Mouse (Mus musculus): ENCODE measurements around the gene Ushbp1. TPM values are rescaled to one million over a fixed set of nuclear protein-coding genes. Genes with fewer than 3 reads are reported as not detected.

Gene Ushbp1
- polyA plus RNA-seq, 1 experiment from 2014 or later, result 8.1 TPM

DNA sequence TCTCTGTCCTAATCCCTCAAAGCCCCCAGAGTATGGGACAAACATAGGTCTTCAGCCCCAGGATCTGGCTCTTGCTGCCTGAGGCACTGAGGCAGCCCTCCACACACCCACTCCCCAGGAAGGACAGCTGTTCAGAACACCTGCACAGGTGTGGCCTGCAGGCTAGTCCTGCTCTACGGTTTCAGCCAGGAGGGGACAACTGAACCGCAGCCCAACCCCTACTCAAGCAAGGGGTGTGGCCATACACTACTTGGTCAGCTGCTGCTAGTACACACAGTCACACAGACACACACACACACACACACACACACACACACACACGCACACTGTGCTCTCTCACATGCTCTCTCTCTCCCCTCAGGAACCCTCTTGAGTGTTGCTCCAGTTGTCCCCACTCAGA, 11.7 kb downstream of the Ushbp1 start:
- H3K27me3 ChIP-seq (ENCODE audit: control insufficient read depth, insufficient read depth, low read depth, low read length), result no peaks in the 10 kb centered on the region
- H3K4me3 ChIP-seq (ENCODE audit: low read depth, low read length), result no peak overlapping the region
- H3K4me2 ChIP-seq (ENCODE audit: low read length), result no peak overlapping the region
- H3K36me3 ChIP-seq (ENCODE audit: control insufficient read depth, insufficient read depth, low read length), result no peaks in the 10 kb centered on the region
- no peaks in the 10 kb centered on the region for H3K9me3 ChIP-seq (replicated peaks; ENCODE audit: control insufficient read depth, low read length, poor library complexity, severe bottlenecking)
- H3K9ac ChIP-seq (ENCODE audit: low read depth, low read length), result no peak overlapping the region
- H3K27ac ChIP-seq (ENCODE audit: low read length), result no peak overlapping the region
- peaks cover 25% of the 10 kb centered on the region for H3K4me1 ChIP-seq (ENCODE audit: control insufficient read depth, insufficient read depth, low read length)
- 45% methylated on average over 3 of the region's 3 CpGs for WGBS
- ATAC-seq, result no peak

GRCm38 (mm10) chr8:71383396-71383795, 12.2 kb downstream of the Ushbp1 start:
- Histone ChIP-seq H3K4me2 (ENCODE audit: low read length) (no peak overlapping the region), H3K4me1 (ENCODE audit: control insufficient read depth, insufficient read depth, low read length) (peaks cover 25% of the 10 kb centered on the region), H3K36me3 (ENCODE audit: control insufficient read depth, insufficient read depth, low read length) (no peaks in the 10 kb centered on the region), H3K9me3 (replicated peaks; ENCODE audit: control insufficient read depth, low read length, poor library complexity, severe bottlenecking) (no peaks in the 10 kb centered on the region), H3K4me3 (ENCODE audit: low read depth, low read length) (no peak overlapping the region), H3K27me3 (ENCODE audit: control insufficient read depth, insufficient read depth, low read depth, low read length) (no peaks in the 10 kb centered on the region), H3K27ac (ENCODE audit: low read length) (no peak overlapping the region), H3K9ac (ENCODE audit: low read depth, low read length) (no peak overlapping the region)
- no peak for ATAC-seq
- 13% methylated on average over 12 of the region's 12 CpGs for WGBS

- ATAC-seq, result peak; percentile 84
- H3K9ac ChIP-seq (ENCODE audit: low read depth, low read length), result peak overlapping the region; percentile 86
- peak overlapping the region; percentile 72 for H3K4me3 ChIP-seq (ENCODE audit: low read depth, low read length)
- peaks cover 25% of the 10 kb centered on the region for H3K4me1 ChIP-seq (ENCODE audit: control insufficient read depth, insufficient read depth, low read length)
- H3K9me3 ChIP-seq (replicated peaks; ENCODE audit: control insufficient read depth, low read length, poor library complexity, severe bottlenecking), result no peaks in the 10 kb centered on the region
- H3K27ac ChIP-seq (ENCODE audit: low read length), result peak overlapping the region; percentile 78
- no peaks in the 10 kb centered on the region for H3K27me3 ChIP-seq (ENCODE audit: control insufficient read depth, insufficient read depth, low read depth, low read length)
- H3K4me2 ChIP-seq (ENCODE audit: low read length), result peak overlapping the region; percentile 99
- no peaks in the 10 kb centered on the region for H3K36me3 ChIP-seq (ENCODE audit: control insufficient read depth, insufficient read depth, low read length)
- 1% methylated on average over 54 of the region's 80 CpGs for WGBS
Observed at GRCm38 (mm10) chr8:71381971-71382961, 13.3 kb downstream of the Ushbp1 start.

DNA sequence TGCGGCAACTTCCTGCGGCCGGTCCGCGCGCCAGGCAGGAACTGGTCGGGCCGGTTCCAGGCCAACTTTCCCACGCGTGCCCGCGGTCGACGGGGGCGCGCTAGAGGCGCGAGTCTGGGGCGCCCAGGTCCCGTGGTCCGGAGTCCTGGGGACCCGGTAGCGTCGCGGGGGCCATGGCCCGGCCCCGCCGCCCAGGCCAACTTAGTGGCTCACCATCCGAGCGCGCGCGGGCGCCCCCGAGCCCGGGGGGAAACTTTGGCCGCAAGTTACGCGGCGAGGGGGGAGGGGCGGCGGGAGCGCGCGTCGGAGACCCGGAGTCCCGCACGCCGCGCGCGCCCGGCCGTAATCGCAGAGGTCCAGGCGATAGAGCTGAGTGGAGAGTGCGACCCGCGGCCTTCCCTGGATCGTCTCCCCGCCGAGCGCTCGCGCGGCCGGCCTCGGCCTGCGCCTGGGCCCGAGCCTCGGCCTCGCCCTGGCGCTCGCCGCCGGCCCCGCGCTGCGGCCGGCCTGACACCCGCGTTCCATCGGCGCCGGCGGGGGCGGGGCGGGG, 14.1 kb downstream of the Ushbp1 start, which contains the start of gene Nr2f6:
TSS of gene Nr2f6 (minus strand) at position 540 of the 550 bp plus-strand sequence.
- WGBS, result 1% methylated on average over 75 of the region's 89 CpGs
- Histone ChIP-seq H3K4me3 (ENCODE audit: low read depth, low read length) (peak within 1 kb of the TSS; percentile 72), H3K4me1 (ENCODE audit: control insufficient read depth, insufficient read depth, low read length) (peaks cover 27% of the 10 kb centered on the region), H3K9me3 (replicated peaks; ENCODE audit: control insufficient read depth, low read length, poor library complexity, severe bottlenecking) (no peaks in the 10 kb centered on the region), H3K27me3 (ENCODE audit: control insufficient read depth, insufficient read depth, low read depth, low read length) (no peaks in the 10 kb centered on the region), H3K9ac (ENCODE audit: low read depth, low read length) (peak within 1 kb of the TSS; percentile 86), H3K27ac (ENCODE audit: low read length) (peak within 1 kb of the TSS; percentile 78), H3K36me3 (ENCODE audit: control insufficient read depth, insufficient read depth, low read length) (no peaks in the 10 kb centered on the region), H3K4me2 (ENCODE audit: low read length) (peak within 1 kb of the TSS; percentile 99)
- peak; percentile 54 for ATAC-seq

DNA sequence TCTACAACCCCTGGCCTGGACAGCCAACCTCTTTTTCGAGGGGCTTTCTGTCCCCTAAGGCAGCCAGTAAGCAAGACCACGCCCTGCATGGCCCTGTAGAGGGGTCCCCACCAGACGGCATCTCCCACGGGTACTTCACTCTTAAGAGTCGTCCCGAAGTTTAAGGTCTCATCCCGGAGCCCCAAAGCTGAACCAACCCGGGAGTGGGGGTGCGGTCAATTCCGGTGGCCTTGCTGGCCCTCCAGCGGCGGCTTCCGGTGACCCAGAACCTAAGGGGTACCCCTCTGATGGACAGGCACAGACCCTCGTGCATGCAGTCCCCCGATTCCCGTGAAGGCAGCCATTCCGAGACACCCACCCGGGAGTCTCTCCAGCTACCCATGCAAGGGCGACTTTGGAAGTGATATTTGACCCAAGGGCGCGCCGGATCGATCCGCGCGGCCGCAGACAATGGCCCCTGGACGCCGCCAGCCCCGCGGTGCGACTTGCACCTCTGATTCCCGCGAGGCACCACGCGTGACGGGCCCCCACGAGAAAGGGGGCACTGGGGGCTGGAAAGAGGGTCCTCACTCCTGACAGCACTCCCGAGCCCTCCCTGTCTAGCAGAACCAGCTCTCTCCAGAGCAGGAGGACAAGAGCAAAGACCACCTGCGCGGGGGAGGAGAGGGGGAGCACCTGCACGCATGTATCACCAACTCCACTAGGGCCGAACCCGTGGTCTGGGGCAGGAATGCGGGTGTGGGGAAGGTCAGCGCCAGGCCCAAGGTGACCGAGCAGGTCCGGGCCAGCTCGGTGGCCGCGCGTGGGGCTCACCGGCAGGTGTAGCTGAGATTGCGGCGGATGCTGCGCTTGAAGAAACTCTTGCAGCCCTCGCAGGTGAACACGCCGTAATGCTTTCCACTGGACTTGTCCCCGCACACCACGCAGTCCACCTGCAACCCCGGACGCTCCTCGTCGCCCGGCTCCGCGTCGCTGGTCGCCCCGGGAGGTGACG, 15.1 kb downstream of the Ushbp1 start:
- ATAC-seq, result no peak
- Histone ChIP-seq H3K27ac (ENCODE audit: low read length) (no peak overlapping the region), H3K27me3 (ENCODE audit: control insufficient read depth, insufficient read depth, low read depth, low read length) (no peaks in the 10 kb centered on the region), H3K4me2 (ENCODE audit: low read length) (peak overlapping the region; percentile 99), H3K4me3 (ENCODE audit: low read depth, low read length) (peak overlapping the region; percentile 72), H3K9ac (ENCODE audit: low read depth, low read length) (peak overlapping the region; percentile 86), H3K9me3 (replicated peaks; ENCODE audit: control insufficient read depth, low read length, poor library complexity, severe bottlenecking) (no peaks in the 10 kb centered on the region), H3K4me1 (ENCODE audit: control insufficient read depth, insufficient read depth, low read length) (peaks cover 38% of the 10 kb centered on the region), H3K36me3 (ENCODE audit: control insufficient read depth, insufficient read depth, low read length) (no peaks in the 10 kb centered on the region)
- under 1% methylated on average over 68 of the region's 72 CpGs for WGBS

- 43% methylated on average over 3 of the region's 3 CpGs for WGBS
- peak overlapping the region; percentile 72 for H3K4me3 ChIP-seq (ENCODE audit: low read depth, low read length)
- peak overlapping the region; percentile 99 for H3K4me2 ChIP-seq (ENCODE audit: low read length)
- H3K9ac ChIP-seq (ENCODE audit: low read depth, low read length), result peak overlapping the region; percentile 86; the same call in 1 of the 2 replicates
- H3K9me3 ChIP-seq (replicated peaks; ENCODE audit: control insufficient read depth, low read length, poor library complexity, severe bottlenecking), result no peaks in the 10 kb centered on the region
- H3K27ac ChIP-seq (ENCODE audit: low read length), result no peak overlapping the region
- H3K36me3 ChIP-seq (ENCODE audit: control insufficient read depth, insufficient read depth, low read length), result no peaks in the 10 kb centered on the region
- H3K27me3 ChIP-seq (ENCODE audit: control insufficient read depth, insufficient read depth, low read depth, low read length), result no peaks in the 10 kb centered on the region
- ATAC-seq, result no peak
- peaks cover 41% of the 10 kb centered on the region for H3K4me1 ChIP-seq (ENCODE audit: control insufficient read depth, insufficient read depth, low read length)
Observed at GRCm38 (mm10) chr8:71379512-71380075, 16.0 kb downstream of the Ushbp1 start.

GRCm38 (mm10) chr8:71379008-71379407, 16.6 kb downstream of the Ushbp1 start:
- H3K27me3 ChIP-seq (ENCODE audit: control insufficient read depth, insufficient read depth, low read depth, low read length), result no peaks in the 10 kb centered on the region
- H3K27ac ChIP-seq (ENCODE audit: low read length), result no peak overlapping the region
- peaks cover 2% of the 10 kb centered on the region; the same call in 1 of the 2 replicates for H3K36me3 ChIP-seq (ENCODE audit: control insufficient read depth, insufficient read depth, low read length)
- peaks cover 41% of the 10 kb centered on the region for H3K4me1 ChIP-seq (ENCODE audit: control insufficient read depth, insufficient read depth, low read length)
- no peak for ATAC-seq
- WGBS, result 29% methylated on average over 4 of the region's 4 CpGs
- H3K9me3 ChIP-seq (replicated peaks; ENCODE audit: control insufficient read depth, low read length, poor library complexity, severe bottlenecking), result no peaks in the 10 kb centered on the region
- H3K9ac ChIP-seq (ENCODE audit: low read depth, low read length), result no peak overlapping the region; the same call in 1 of the 2 replicates
- peak overlapping the region; percentile 99 for H3K4me2 ChIP-seq (ENCODE audit: low read length)
- no peak overlapping the region for H3K4me3 ChIP-seq (ENCODE audit: low read depth, low read length)

DNA sequence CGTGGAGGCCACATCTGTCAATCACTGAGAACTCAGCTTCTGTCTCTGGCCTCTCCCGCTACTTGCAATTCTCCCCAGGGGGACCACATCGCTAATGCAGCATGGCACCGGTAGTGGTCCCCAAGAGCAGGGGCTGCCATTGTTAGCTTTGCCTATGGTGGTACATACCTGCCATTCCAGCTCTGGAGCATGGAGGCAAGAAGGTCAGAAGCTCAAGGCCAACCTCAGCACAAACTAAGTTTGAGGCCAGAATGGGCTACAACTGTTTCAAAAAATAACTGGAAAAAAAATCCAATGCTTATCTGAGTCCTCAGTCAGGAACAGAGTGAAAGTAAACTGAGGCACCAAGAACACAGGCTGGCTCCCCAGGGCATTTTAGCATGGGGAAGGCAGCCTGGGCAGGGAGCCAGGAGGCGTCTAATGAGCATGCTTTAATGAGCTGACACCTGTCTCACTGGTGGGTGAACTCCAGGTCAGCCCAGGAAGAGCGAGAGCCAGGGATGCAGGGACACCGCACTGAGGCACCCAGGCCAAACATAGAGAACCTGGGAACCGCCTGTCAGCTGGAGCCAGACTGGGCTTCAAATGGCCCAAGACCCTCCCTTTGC, 19.1 kb downstream of the Ushbp1 start:
- H3K9me3 ChIP-seq (replicated peaks; ENCODE audit: control insufficient read depth, low read length, poor library complexity, severe bottlenecking), result no peaks in the 10 kb centered on the region

More for the DNA sequence above, 19.1 kb downstream of the Ushbp1 start:
- no peaks in the 10 kb centered on the region for H3K27me3 ChIP-seq (ENCODE audit: control insufficient read depth, insufficient read depth, low read depth, low read length)
- H3K4me3 ChIP-seq (ENCODE audit: low read depth, low read length), result peak overlapping the region; percentile 42
- no peak for ATAC-seq
- peaks cover 37% of the 10 kb centered on the region for H3K4me1 ChIP-seq (ENCODE audit: control insufficient read depth, insufficient read depth, low read length)
- WGBS, result 31% methylated on average over 8 of the region's 8 CpGs
- H3K9ac ChIP-seq (ENCODE audit: low read depth, low read length), result peak overlapping the region; percentile 73
- H3K4me2 ChIP-seq (ENCODE audit: low read length), result peak overlapping the region; percentile 75
- H3K27ac ChIP-seq (ENCODE audit: low read length), result peak overlapping the region; percentile 69
- peaks cover 6% of the 10 kb centered on the region; the same call in 1 of the 2 replicates for H3K36me3 ChIP-seq (ENCODE audit: control insufficient read depth, insufficient read depth, low read length)
